Mouse (Mus musculus): ENCODE measurements around the gene Snx6. TPM values are rescaled to one million over a fixed set of nuclear protein-coding genes. Genes with fewer than 3 reads are reported as not detected.

The Snx6 gene
- polyA plus RNA-seq (2015; fragmentation: Illumina TruSeq; extraction: RNeasy Lipid Tissue Mini Kit (QIAGEN cat#74804); ENCODE audit: low read depth, low replicate concordance): 57.7 TPM

DNA sequence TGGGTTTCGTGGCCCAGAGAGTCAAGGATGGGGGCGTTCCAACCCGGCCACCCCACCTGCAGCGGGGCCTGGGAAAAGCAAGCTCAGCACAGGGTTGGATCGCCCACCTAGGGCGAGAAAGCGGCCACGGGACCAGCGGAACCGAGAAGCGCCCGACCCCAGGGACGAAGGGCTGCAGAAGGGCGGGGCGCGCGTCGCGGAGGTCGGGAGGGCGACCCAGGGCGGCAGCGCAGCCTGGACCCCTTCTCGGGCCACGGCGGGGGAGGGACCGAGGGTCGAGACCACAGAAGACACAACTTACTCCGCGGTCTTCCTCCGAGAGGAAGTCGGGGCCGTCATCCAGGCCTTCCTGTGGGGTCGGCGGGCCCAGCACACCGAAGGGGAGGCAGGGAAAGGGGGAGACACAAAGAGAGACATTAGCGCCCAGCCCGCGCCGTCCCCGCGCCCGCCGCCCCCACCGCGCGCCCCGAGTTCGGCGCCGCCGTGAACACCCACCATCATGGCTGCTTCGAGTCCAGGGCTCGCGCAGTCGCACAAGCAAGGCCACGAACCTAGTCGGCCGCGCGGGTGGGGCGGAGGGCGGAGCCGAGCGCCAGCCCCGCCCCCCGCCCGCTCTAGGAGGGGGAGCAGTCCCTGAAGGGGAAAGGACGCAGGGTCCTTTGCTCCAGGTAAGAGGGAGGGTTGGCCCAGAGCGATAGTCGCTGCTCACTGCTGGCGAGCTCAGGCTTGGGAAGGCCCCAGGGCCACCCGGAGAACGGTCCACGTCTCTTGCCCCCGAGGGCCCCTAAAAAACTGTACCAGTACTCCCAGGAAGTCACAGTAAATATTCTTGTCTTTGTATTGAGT is at the start of gene Snx6:
Gene Snx6, minus strand, starts transcription at position 551 of the 846 bp plus-strand sequence.

Other genes starting within 250 kb of the Snx6 start
- 72.6 TPM for gene Sptssa, start 139.1 kb downstream of the Snx6 start, polyA plus RNA-seq (2015; fragmentation: Illumina TruSeq; extraction: RNeasy Lipid Tissue Mini Kit (QIAGEN cat#74804); ENCODE audit: low read depth, low replicate concordance)
- 41.6 TPM for gene Eapp, start 99.8 kb downstream of the Snx6 start, polyA plus RNA-seq (2015; fragmentation: Illumina TruSeq; extraction: RNeasy Lipid Tissue Mini Kit (QIAGEN cat#74804); ENCODE audit: low read depth, low replicate concordance)
- gene Cfl2, start 67.2 kb upstream of the Snx6 start, polyA plus RNA-seq (2015; fragmentation: Illumina TruSeq; extraction: RNeasy Lipid Tissue Mini Kit (QIAGEN cat#74804); ENCODE audit: low read depth, low replicate concordance): 145 TPM
- not detected for gene Gm20403, start 190.8 kb upstream of the Snx6 start, polyA plus RNA-seq (2015; fragmentation: Illumina TruSeq; extraction: RNeasy Lipid Tissue Mini Kit (QIAGEN cat#74804); ENCODE audit: low read depth, low replicate concordance)
- 1.9 TPM for gene Baz1a, start 218.6 kb upstream of the Snx6 start, polyA plus RNA-seq (2015; fragmentation: Illumina TruSeq; extraction: RNeasy Lipid Tissue Mini Kit (QIAGEN cat#74804); ENCODE audit: low read depth, low replicate concordance)

All from brain, adult 10 weeks (tissue).